Mouse (Mus musculus) liver, adult 2 months (tissue): Measurements from ENCODE around the gene Epha4. TPM values are rescaled to one million over a fixed set of nuclear protein-coding genes. Genes with fewer than 3 reads are reported as not detected.

Experiments
- DNase-seq: peaks from one replicate; pipeline ENCODE4 v3.0.0-alpha.2; 2011; ENCODE audit warnings: low read depth, low spot score; ENCODE audit errors: extremely low read depth
- H3K27ac ChIP-seq: fragments of 200-500 bp; replicated peaks from 2 replicates; pipeline ENCODE4 v1.5.1; 2012; ENCODE audit warnings: low read depth, mild to moderate bottlenecking, control low read depth, inconsistent platforms, low read length; ENCODE audit not compliant: insufficient read depth
- H3K27me3 ChIP-seq: fragments of 200-500 bp; 2 replicates; pipeline ENCODE4 v1.6.1; 2012; ENCODE audit warnings: mild to moderate bottlenecking, moderate library complexity, low read length, inconsistent platforms; ENCODE audit not compliant: control insufficient read depth, insufficient read depth
- H3K36me3 ChIP-seq: fragments of 200-500 bp; 2 replicates; pipeline ENCODE4 v1.6.1; 2012; ENCODE audit warnings: low read length, inconsistent platforms; ENCODE audit not compliant: control insufficient read depth, insufficient read depth
- H3K4me1 ChIP-seq: fragments of 200-500 bp; 2 replicates; pipeline ENCODE4 v1.6.1; 2011; ENCODE audit warnings: low read length; ENCODE audit not compliant: control insufficient read depth, insufficient read depth
- H3K4me3 ChIP-seq: fragments of 200-500 bp; 2 replicates; pipeline ENCODE4 v1.5.1; 2011; ENCODE audit warnings: low read depth, mild to moderate bottlenecking, control low read depth, low read length, moderate library complexity; ENCODE audit not compliant: insufficient read depth
- H3K79me2 ChIP-seq: fragments of 200-500 bp; 2 replicates; pipeline ENCODE4 v1.6.1; 2012; ENCODE audit warnings: inconsistent platforms, mild to moderate bottlenecking, low read length, moderate library complexity; ENCODE audit not compliant: control insufficient read depth, insufficient read depth
- H3K9ac ChIP-seq: fragments of 200-500 bp; 2 replicates; pipeline ENCODE4 v1.6.1; 2012; ENCODE audit warnings: low read depth, mild to moderate bottlenecking, control low read depth, inconsistent platforms, low read length
- CTCF ChIP-seq: fragments of 200-500 bp; IDR thresholded peaks from 2 replicates; pipeline ENCODE4 v1.5.1; 2011; ENCODE audit warnings: low read depth, low read length, control low read depth
- POLR2A ChIP-seq: fragments of 200-500 bp; IDR thresholded peaks from 2 replicates; pipeline ENCODE4 v1.6.1; 2011; ENCODE audit warnings: low read length, control low read depth; ENCODE audit not compliant: insufficient read depth; ENCODE audit errors: extremely low read depth
- WGBS: fragments of 180-500 bp; shearing (Covaris S2); methylation state at CpG from one replicate; pipeline ENCODE4 v1.1.7; 2018; 5-methylcytosine and 5-hydroxymethylcytosine counted together
- polyA plus RNA-seq: library from polyadenylated mRNA; depleted of rRNA; stranded (reverse); fragments of >200 nt; gene quantifications from 2 replicates; pipeline ENCODE4 v1.2.3, GENCODE M21; 2012
- total RNA-seq: library from RNA; depleted of rRNA; stranded (reverse); fragments of >200 nt; gene quantifications from 2 replicates; pipeline ENCODE4 v1.2.3, GENCODE M21; 2014

The Epha4 gene
- total and polyA plus RNA-seq, 2 experiments = 0.10 to 0.18 TPM

DNA sequence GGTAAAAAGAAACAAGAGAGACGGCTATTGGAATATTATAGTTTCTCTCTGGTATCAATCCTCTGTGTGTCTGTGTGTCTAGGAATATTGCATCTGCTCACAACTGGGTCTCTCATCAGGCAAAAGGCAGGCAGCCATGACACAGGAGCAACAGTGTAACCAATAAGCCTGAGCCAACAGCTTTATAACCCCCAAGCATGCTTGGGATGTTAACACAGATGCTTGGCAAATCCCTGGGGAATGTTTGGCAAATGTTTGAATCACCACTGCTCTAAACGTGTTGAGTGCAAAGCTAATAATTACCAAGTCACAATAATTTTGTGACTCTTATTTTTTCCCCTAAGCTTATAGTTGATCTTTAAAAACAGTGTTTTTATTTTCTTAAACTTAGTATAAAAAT is 8.5 kb upstream of the Epha4 start:
- Histone ChIP-seq H3K27me3 (no peaks in the 10 kb centered on the region), H3K4me1 (no peaks in the 10 kb centered on the region), H3K4me3 (no peak overlapping the region), H3K9ac (no peak overlapping the region), H3K79me2 (no peaks in the 10 kb centered on the region), H3K36me3 (no peaks in the 10 kb centered on the region), H3K27ac (no peak overlapping the region)
- TF ChIP-seq POLR2A (no peak), CTCF (no peak)
- 65% methylated on average over 2 of the region's 2 CpGs for WGBS
- DNase-seq = no peak

DNA sequence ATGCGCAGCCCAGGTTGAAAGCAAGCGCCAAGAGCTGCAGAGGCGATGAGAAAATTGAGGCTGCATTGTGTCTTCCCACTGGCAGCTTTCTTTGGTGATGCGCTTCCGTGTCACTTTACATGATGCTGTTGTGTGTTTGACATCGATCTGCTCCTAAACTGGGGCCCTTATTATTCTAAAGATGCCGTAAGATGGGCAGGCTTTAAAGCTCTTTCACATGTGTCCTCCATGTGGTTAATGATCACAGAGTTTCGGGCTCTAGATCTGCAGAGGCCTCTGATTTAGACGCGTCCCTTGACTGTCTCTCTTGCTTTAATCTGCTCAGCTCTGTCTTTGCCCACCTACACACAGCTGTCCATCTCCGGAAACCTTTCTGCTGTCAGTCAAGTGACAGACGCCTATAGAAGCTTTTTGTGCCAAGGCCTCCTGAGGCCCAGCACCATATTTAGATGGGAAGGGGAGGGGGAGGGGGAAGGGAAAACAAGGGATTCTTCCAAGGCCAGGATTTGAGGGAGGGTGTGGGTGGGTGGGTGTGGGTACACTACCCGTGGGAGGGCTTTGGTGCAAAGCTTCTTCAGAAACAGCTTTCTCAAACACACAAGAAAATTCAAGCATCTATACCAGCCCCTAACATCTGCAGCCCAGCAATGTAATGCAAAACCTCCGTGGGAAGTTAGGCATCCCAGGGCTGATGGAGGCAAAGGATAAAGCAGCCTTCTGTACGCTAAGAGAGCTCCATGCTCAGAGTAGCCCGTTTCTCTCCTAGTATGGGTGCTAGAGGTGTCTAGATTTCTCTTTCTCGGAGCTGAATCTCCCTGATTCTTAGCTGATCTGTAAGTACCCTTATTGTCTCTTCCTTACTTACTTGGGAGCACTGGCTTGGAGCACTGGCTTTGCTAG is 7.0 kb upstream of the Epha4 start:
- Histone ChIP-seq H3K79me2 (no peaks in the 10 kb centered on the region), H3K9ac (no peak overlapping the region), H3K27ac (no peak overlapping the region), H3K27me3 (no peaks in the 10 kb centered on the region), H3K4me1 (no peaks in the 10 kb centered on the region), H3K36me3 (no peaks in the 10 kb centered on the region), H3K4me3 (no peak overlapping the region)
- DNase-seq = no peak
- 47% methylated on average over 16 of the region's 17 CpGs for WGBS
- TF ChIP-seq CTCF (no peak), POLR2A (no peak)

DNA sequence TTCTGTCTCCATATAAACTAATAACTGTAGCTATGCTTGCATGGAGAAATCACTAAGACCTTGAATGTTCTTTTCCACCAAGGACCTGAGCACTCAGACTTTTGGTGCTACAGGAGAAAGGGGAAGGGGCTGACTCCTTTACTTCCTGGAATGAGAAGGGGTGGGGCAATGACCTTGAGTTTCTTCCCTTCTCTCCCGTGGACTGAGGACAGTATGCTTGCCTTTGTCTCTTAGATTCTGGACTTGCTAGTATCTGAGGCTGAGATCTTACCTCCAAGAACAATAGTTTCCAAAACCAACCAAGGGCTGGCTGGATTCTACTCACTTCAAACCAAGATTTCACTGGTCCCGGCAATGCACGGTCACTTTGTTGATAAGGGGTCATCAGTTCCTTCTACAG is 3.8 kb upstream of the Epha4 start:
- no peaks in the 10 kb centered on the region for H3K79me2 ChIP-seq
- H3K9ac ChIP-seq = no peak overlapping the region
- DNase-seq = no peak
- TF ChIP-seq CTCF = no peak
- TF ChIP-seq POLR2A = no peak
- no peak overlapping the region for H3K27ac ChIP-seq
- H3K27me3 ChIP-seq = peaks cover 2% of the 10 kb centered on the region; the same call in 1 of the 2 replicates
- no peaks in the 10 kb centered on the region for H3K36me3 ChIP-seq
- no peak overlapping the region for H3K4me3 ChIP-seq
- 55% methylated on average over 3 of the region's 3 CpGs for WGBS
- peaks cover 3% of the 10 kb centered on the region; the same call in 1 of the 2 replicates for H3K4me1 ChIP-seq

DNA sequence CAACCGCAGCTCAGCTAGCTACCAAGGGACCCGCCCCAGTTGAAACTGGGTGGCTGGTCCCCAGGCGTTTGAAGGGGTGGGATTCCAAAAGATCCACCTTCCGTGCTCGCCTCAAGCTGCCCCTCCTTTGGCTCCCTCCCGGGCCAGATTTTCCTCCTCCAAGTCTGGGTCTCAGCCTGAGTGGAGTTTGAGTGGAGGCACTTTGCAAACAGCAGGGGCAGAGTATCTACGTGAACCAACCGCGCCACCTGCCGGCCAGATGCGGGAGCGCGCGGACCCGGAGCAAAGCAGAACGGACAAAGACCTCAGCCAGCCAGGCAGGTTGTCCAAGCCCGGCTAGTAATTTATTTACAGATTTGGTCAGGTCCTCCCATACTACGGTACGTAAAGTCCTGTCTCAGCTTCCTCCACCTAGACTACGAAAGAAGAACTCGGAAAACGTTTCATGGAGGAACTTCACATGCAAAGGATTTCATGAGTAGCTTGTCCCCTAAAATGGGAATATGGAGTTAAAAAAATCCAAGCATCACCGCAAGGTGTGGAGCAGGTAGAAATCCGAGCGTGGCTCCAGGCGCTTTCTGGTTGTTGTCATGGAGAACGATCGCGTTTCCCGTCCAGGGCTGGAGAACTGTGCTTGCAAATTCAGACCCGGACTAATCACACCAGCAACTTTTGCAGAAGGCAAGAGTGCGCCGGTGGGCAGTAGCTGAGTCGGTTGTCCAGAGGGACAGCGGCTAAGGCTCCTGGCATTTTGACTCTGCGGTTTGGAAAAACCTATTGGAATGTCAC is 1.5 kb upstream of the Epha4 start:
- H3K27me3 ChIP-seq = peaks cover 5% of the 10 kb centered on the region; the same call in 1 of the 2 replicates

DNA sequence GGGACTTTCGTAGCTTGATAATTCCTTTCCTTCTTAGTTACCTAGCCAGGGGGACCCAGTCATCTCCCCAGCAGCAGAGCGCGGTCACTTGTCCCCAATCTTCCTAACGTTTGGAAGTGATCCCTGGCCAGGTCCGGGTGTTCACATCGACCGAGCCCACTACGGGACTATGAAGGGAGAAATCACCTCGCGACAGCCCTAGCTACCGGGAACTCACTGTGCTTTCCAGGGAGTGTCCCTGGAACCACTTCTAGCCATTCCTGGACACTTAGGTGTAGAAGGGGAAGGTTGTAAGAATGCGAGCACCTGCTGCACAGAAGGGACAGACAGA is 728 bp upstream of the Epha4 start:
- DNase-seq = no peak
- WGBS = under 1% methylated on average over 12 of the region's 12 CpGs
- peaks cover 5% of the 10 kb centered on the region; the same call in 1 of the 2 replicates for H3K27me3 ChIP-seq

More for the DNA sequence above, 1.5 kb upstream of the Epha4 start:
- H3K4me3 ChIP-seq = no peak overlapping the region; the same call in 1 of the 2 replicates
- TF ChIP-seq POLR2A (no peak), CTCF (peak; percentile 95)
- H3K9ac ChIP-seq = no peak overlapping the region
- H3K79me2 ChIP-seq = no peaks in the 10 kb centered on the region
- peaks cover 3% of the 10 kb centered on the region; the same call in 1 of the 2 replicates for H3K4me1 ChIP-seq
- DNase-seq = peak; percentile 58
- WGBS = 1% methylated on average over 36 of the region's 36 CpGs
- H3K36me3 ChIP-seq = no peaks in the 10 kb centered on the region
- no peak overlapping the region for H3K27ac ChIP-seq

More for the DNA sequence above, 728 bp upstream of the Epha4 start:
- H3K36me3 ChIP-seq = no peaks in the 10 kb centered on the region
- TF ChIP-seq POLR2A = no peak
- no peak for TF ChIP-seq CTCF
- H3K9ac ChIP-seq = no peak overlapping the region
- peaks cover 3% of the 10 kb centered on the region; the same call in 1 of the 2 replicates for H3K4me1 ChIP-seq
- no peaks in the 10 kb centered on the region for H3K79me2 ChIP-seq
- peak overlapping the region; percentile 49; the same call in 1 of the 2 replicates for H3K4me3 ChIP-seq
- no peak overlapping the region for H3K27ac ChIP-seq
